Comparison of ENCODE assay signal across 8 mouse cellular contexts in genomic region chr2:154426188-154426904, GRCm38 (mm10). TPM values are rescaled to one million over a fixed set of nuclear protein-coding genes. Genes with fewer than 3 reads are reported as not detected.
A peak's percentile ranks its signal among the peaks of the same experiment; 100 is the strongest.
DNase-seq lines count a peak whose midpoint lies in the region; ATAC-seq and TF ChIP-seq lines count a peak whose summit lies in the region.

No protein-coding gene starts in this region.

- no peaks in the 10 kb centered on the region for H3K4me1 ChIP-seq in liver, embryonic 11.5 days (replicated peaks; ENCODE audit: control insufficient read depth, insufficient read depth, low read length)
- peaks cover 12% of the 10 kb centered on the region; the same call in 1 of the 2 replicates for H3K4me1 ChIP-seq in embryonic facial prominence, embryonic 12.5 days
- H3K4me1 ChIP-seq in limb, embryonic 10.5 days: peaks cover 25% of the 10 kb centered on the region
- peaks cover 12% of the 10 kb centered on the region for H3K4me1 ChIP-seq in olfactory bulb, adult 2 months (ENCODE audit: control insufficient read depth, insufficient read depth, low read length)

- no peak for TF ChIP-seq POLR2A in olfactory bulb, adult 2 months (IDR thresholded peaks at IDR 0.05; ENCODE audit: insufficient read depth, low read depth, low read length)

- H3K9me3 ChIP-seq in liver, embryonic 11.5 days (ENCODE audit: control insufficient read depth, low read length): no peaks in the 10 kb centered on the region
- no peaks in the 10 kb centered on the region for H3K9me3 ChIP-seq in embryonic facial prominence, embryonic 12.5 days
- H3K9me3 ChIP-seq in limb, embryonic 10.5 days (replicated peaks): no peaks in the 10 kb centered on the region

- peak overlapping the region; percentile 46 for H3K4me3 ChIP-seq in liver, embryonic 11.5 days (ENCODE audit: low read depth, low read length)
- H3K4me3 ChIP-seq in embryonic facial prominence, embryonic 12.5 days: peak overlapping the region; percentile 40
- peak overlapping the region; percentile 59 for H3K4me3 ChIP-seq in limb, embryonic 10.5 days
- peak overlapping the region; percentile 30 for H3K4me3 ChIP-seq in olfactory bulb, adult 2 months (ENCODE audit: insufficient read depth, low read depth, low read length)

- no peak for DNase-seq in liver, embryonic 11.5 days (ENCODE audit: low spot score)
- DNase-seq in liver: no peak
- peak; percentile 71 for DNase-seq in limb, embryonic 10.5 days (ENCODE audit: low spot score)
- no peak for DNase-seq in left cerebral cortex, adult 9 months (ENCODE audit: low spot score in 2 of 2)
- no peak for DNase-seq in right cerebral cortex, postnatal 36 days (ENCODE audit: low spot score in 2 of 2)
- no peak for DNase-seq in gastrocnemius, postnatal 4 days (ENCODE audit: low spot score in 2 of 2)

- H3K4me2 ChIP-seq in liver, embryonic 11.5 days: peak overlapping the region; percentile 70
- peak overlapping the region; percentile 63 for H3K4me2 ChIP-seq in embryonic facial prominence, embryonic 12.5 days (replicated peaks)

- no peaks in the 10 kb centered on the region for H3K36me3 ChIP-seq in liver, embryonic 11.5 days (ENCODE audit: control insufficient read depth, insufficient read depth, low read length)
- H3K36me3 ChIP-seq in embryonic facial prominence, embryonic 12.5 days: no peaks in the 10 kb centered on the region
- no peaks in the 10 kb centered on the region for H3K36me3 ChIP-seq in limb, embryonic 10.5 days

- peaks cover 8% of the 10 kb centered on the region for H3K27me3 ChIP-seq in liver, embryonic 11.5 days (replicated peaks; ENCODE audit: control insufficient read depth, insufficient read depth, low read length)
- H3K27me3 ChIP-seq in embryonic facial prominence, embryonic 12.5 days: 0 out of 2 replicates have a peak, but pooled peaks cover 5% of the 10 kb centered on the region
- H3K27me3 ChIP-seq in limb, embryonic 10.5 days (ENCODE audit: low read depth, poor library complexity, severe bottlenecking): peaks cover 42% of the 10 kb centered on the region

- H3K27ac ChIP-seq in liver, embryonic 11.5 days (ENCODE audit: low read depth, low read length): no peak overlapping the region
- peak overlapping the region; percentile 72 for H3K27ac ChIP-seq in embryonic facial prominence, embryonic 12.5 days
- peak overlapping the region; percentile 88 for H3K27ac ChIP-seq in limb, embryonic 10.5 days
- no peak overlapping the region for H3K27ac ChIP-seq in olfactory bulb, adult 2 months (ENCODE audit: insufficient read depth, low read depth, low read length)

- TF ChIP-seq CTCF in olfactory bulb, adult 2 months (IDR thresholded peaks at IDR 0.05; ENCODE audit: insufficient read depth, low read depth, low read length): no peak

- 7% methylated on average over 24 of the region's 25 CpGs for WGBS in liver, embryonic 11.5 days
- 2% methylated on average over 24 of the region's 25 CpGs for WGBS in embryonic facial prominence, embryonic 12.5 days
- WGBS in limb, embryonic 10.5 days: 2% methylated on average over 25 of the region's 25 CpGs
- WGBS in olfactory bulb, adult 2 months: 19% methylated on average over 25 of the region's 25 CpGs

- H3K9ac ChIP-seq in liver, embryonic 11.5 days (ENCODE audit: low read depth, low read length): peak overlapping the region; percentile 47; the same call in 1 of the 2 replicates
- peak overlapping the region; percentile 61 for H3K9ac ChIP-seq in embryonic facial prominence, embryonic 12.5 days

- ATAC-seq in liver, embryonic 11.5 days (replicated peaks; ENCODE audit: low FRiP score): no peak
- ATAC-seq in embryonic facial prominence, embryonic 12.5 days (ENCODE audit: insufficient number of reproducible peaks, insufficient read depth, low FRiP score, low TSS enrichment): peak; percentile 50

RNA-seq across cellular contexts. Expression of gene Cbfa2t2, which starts 9.9 kb away (rescaled TPM):
- polyA plus RNA-seq in liver, embryonic 11.5 days (2014; fragmentation: Nextera tagmentation; extraction: Ambion mirVana): 23.5 and 23.6 TPM in 2 replicates
- polyA plus RNA-seq in embryonic facial prominence, embryonic 12.5 days (2016; fragmentation: Nextera tagmentation; extraction: Ambion mirVana): 58.8 and 65.3 TPM in 2 replicates
- 54.0 and 59.2 TPM in 2 replicates for polyA plus RNA-seq in limb, embryonic 10.5 days (2016; fragmentation: Nextera tagmentation; extraction: Ambion mirVana)
- not detected in 2 replicates for polyA plus RNA-seq in olfactory bulb, adult 2 months (2012; ENCODE audit: insufficient read depth, insufficient read length, low replicate concordance, missing spikeins)
- total RNA-seq in gastrocnemius, postnatal 4 days (2021): 10 to 100 TPM; 37.2 to 38.2 TPM

RNA-seq across cellular contexts. Expression of gene Snta1, which starts 18.4 kb away (rescaled TPM):
- polyA plus RNA-seq in liver, embryonic 11.5 days (2014; fragmentation: Nextera tagmentation; extraction: Ambion mirVana): 1.5 and 2.4 TPM in 2 replicates
- polyA plus RNA-seq in embryonic facial prominence, embryonic 12.5 days (2016; fragmentation: Nextera tagmentation; extraction: Ambion mirVana): 9.2 and 9.9 TPM in 2 replicates
- polyA plus RNA-seq in limb, embryonic 10.5 days (2016; fragmentation: Nextera tagmentation; extraction: Ambion mirVana): 2.8 and 3.2 TPM in 2 replicates
- not detected in 2 replicates for polyA plus RNA-seq in olfactory bulb, adult 2 months (2012; ENCODE audit: insufficient read depth, insufficient read length, low replicate concordance, missing spikeins)
- 100 to 1,000 TPM in 1 of 2 experiments, 10 to 100 TPM in 1; 96.6 to 121 TPM for total RNA-seq in gastrocnemius, postnatal 4 days (2021)

RNA-seq across cellular contexts. Expression of gene Cdk5rap1, which starts 53.5 kb away (rescaled TPM):
- 23.5 and 23.7 TPM in 2 replicates for polyA plus RNA-seq in liver, embryonic 11.5 days (2014; fragmentation: Nextera tagmentation; extraction: Ambion mirVana)
- 15.9 and 19.6 TPM in 2 replicates for polyA plus RNA-seq in embryonic facial prominence, embryonic 12.5 days (2016; fragmentation: Nextera tagmentation; extraction: Ambion mirVana)
- 15.6 and 20.6 TPM in 2 replicates for polyA plus RNA-seq in limb, embryonic 10.5 days (2016; fragmentation: Nextera tagmentation; extraction: Ambion mirVana)
- not detected in 2 replicates for polyA plus RNA-seq in olfactory bulb, adult 2 months (2012; ENCODE audit: insufficient read depth, insufficient read length, low replicate concordance, missing spikeins)
- 10 to 100 TPM; 11.6 to 12.1 TPM for total RNA-seq in gastrocnemius, postnatal 4 days (2021)

Comparison
In these comparisons a context has a peak if more than half of its experiments do, and no peak if none do; other contexts are left out.
1. H3K27ac ChIP-seq: peak in embryonic facial prominence, embryonic 12.5 days (single experiment) and limb, embryonic 10.5 days (single experiment); none in liver, embryonic 11.5 days (single experiment) and olfactory bulb, adult 2 months (single experiment).
2. RNA of gene Cdk5rap1, which starts 53.5 kb away (polyA plus RNA-seq): 23.5 to 23.7 TPM in liver, embryonic 11.5 days, 15.6 to 20.6 TPM in limb, embryonic 10.5 days and 15.9 to 19.6 TPM in embryonic facial prominence, embryonic 12.5 days; not detected in olfactory bulb, adult 2 months; every median in the first group is over 10 times any median in the second.
3. Peak in every context shown above with its lines, with median percentiles within 50 percentile points of each other: H3K4me3 ChIP-seq.